Mouse (Mus musculus) A20 (cell line): ENCODE data around the gene Lrcol1.

Experiments used
- DNase-seq: peaks from one replicate; pipeline ENCODE4 v3.0.0-alpha.2; 2011; ENCODE audit warnings: low read depth, low spot score

Lrcol1 gene

DNA sequence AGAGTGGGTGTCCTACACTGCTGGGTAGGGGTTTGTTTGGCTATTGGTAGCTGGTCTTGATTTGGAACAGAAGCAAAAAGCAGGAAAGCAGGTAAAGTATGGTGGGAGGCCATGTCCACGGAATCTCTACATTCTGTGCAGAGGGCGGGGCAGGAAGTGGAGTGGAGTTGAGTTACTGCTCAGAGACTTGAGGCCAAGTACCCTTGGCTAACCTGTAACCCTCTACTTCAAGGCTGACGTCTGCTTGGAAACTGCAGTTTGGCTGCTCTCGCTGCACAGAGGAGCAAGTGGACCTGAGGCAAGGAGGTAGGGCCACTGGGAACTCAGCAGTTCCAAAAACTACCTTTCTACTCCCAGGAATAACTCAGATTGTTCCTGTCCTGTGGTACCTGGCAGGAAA lies at the start of gene Lrcol1:
TSS of gene Lrcol1 (plus strand) at position 207 of the 400 bp plus-strand sequence.
- DNase-seq: no peak

DNA sequence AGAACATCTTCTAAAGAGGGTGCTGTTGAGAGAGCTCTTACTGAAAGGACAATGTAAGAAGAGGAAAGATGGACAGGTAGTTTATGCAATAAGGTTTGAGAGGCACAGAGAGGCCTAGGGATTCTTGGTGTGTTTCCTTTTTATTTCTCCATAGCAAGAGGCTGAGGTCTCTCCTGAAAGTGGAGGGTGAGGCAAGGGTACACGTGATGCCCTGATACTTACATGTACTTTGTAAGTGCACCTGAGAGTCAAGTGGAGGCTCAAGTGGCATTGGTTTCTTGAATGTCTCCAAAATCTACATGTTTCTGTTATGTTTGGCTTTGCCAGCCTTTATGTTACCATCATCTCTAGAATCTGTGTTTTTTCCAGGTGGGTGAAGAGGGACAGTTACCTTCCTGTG lies 47.9 kb upstream of the Lrcol1 start:
- no peak for DNase-seq

DNA sequence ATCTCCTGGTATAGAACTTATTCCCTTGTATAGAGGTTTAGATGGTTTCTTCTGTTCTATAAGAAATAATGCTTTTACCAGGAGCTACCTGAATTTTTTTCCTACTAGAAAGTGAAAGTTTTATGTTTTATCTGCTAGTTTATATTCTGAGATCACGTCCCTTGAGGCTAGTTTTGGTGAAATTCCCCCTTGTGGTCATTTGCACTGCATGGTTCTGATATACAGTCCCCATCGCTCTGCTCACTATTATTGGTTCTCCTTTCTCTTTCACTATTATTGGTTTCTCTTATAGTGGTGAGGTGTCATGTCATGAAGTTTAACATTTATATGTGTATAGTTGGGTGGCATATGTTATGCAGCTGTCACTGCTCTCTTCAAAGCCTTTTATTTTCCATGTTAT lies 43.9 kb upstream of the Lrcol1 start:
- DNase-seq: peak; percentile 82

DNA sequence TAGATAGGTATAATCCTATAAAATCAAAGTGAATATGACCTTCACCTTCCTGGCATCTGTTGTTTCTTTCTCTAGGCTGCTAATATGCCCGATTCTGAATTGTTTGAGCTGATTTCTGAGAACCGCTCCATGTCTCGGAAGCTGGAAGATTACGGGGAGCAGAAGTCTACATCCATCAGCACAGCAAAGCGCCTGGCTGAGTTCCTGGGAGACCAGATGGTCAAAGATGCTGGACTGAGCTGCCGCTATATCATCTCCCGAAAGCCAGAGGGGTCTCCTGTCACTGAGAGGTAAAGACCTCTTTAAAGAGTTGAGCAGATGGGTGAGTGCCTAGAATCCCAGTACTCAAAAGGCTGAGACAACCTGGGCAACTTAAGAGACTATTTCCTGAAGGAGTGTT lies 35.7 kb upstream of the Lrcol1 start:
- no peak for DNase-seq

DNA sequence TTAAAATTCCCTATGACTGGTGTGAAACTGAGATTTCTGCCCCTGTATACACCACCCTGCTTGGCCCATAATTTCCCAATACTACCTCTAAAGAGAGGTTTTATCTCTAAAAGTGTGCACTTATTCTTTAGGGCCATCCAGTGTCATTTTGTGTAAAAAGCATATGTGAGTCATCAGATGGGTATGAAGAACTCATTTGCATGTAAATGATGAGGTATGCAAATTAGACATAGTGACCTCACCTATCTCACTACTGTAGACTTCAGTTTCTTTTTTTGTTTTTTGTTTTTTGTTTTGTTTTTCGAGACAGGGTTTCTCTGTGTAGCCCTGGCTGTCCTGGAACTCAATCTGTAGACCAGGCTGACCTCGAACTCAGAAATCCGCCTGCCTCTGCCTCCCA lies 31.4 kb upstream of the Lrcol1 start:
- DNase-seq: no peak

DNA sequence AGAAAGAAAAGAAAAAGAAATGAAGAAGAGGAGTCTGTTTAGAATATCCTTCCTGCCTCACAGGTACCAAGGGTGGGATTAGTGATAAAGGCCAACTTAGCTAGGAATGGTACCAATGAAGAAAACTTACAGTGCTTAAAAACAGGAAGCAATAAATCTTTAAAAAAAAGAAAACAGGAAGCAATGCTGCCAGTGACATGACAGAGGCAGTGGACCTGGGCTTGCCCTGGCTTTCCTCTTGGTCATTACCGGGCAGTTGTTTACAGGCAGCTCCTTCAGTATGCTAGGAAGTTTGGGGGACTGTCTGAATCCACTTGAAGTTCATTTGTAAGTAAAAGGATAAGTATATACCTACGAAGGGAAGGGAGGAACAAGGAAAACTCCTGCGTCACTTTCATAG lies 14.0 kb upstream of the Lrcol1 start:
- peak; percentile 54 for DNase-seq

DNA sequence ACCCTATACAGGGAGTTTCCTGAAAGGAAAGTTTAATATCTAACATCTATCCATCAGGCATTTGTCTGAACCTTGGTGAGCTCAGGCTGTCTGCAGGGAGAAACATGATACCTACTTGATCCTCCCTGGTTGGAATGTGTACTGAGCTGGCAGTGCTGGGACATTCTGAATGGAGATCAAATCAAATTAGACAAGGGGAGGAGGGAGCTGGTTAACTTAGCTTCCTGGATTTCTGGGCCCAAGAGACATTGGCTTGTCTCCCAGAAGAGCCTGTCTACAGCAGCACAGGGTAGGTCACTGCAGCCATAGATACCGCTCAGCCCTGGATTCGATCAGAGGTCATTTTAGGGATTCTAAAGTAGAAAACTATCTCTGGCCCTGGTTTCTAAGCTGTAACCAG lies 5.7 kb upstream of the Lrcol1 start:
- no peak for DNase-seq

DNA sequence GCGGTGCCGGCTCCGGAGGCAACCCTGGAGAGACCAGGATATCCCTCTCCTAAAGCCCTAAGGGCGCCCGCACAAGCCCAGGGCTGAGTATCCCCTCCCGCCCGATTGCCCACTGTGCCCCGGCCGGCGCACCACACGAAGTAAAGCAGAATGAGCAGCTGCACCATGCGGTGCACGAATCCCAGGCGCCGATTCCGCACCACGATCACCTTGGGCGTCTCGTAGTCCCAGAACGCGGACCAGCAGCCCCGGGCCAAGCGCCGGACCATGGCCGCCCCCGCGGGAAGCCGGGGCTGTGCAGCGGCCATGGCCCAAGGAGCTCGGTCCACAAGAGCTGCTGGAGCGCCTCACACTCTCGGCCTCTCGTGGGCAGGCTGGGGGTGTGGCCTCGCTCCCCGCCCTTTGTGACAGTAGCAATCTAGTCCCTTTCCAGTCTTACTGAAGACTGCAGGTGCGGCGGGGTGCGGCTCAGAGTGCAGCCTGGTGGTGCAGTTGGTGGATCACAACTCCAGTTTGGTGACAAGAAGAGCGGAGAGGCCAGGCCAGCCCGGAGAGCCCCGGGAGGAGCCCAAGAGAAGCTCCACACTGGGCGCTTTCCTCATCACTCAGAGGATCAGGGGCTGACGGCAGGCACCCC lies 1.8 kb upstream of the Lrcol1 start, which contains the start of gene P2rx2:
TSS of gene P2rx2 (minus strand) at position 565 of the 637 bp plus-strand sequence.
- no peak for DNase-seq

DNA sequence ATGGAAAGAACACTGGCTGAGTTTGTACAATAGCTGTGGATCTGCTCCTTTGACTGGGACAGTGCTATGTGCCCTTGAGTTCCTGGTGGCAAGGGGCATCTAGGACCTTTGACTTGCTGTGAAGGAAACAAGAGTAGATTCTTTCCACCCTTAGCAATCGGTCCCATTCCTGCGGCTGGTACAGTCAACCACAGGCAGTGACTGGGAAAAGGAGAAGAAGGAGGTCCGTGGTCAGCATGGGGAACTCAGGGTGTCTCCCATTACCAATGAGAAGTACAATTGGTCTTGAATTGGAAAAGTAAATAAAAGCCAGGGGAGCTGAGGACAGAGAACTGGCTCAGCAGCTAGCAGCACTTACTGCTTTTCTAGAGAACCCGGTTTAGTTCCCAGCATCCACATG lies 1.0 kb downstream of the Lrcol1 start:
- no peak for DNase-seq

DNA sequence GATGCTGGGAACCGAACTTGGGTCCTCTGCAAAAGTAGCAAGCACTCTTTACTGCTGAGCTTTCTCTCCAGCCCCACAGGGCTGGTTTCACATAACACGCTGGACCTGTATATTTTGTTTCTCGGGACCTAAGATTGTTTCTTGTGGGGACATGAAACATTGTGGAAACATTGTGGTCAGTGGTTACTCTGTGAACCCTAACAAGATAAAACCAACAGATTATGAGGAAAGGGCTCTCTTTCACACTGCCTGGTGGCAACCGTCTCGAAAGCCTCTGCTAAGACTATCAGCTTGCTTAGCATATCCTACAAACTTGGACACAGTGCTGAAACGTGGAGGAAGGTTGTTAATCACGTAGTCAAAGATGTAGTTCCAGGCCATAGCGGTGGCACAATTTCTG lies 2.5 kb downstream of the Lrcol1 start:
- DNase-seq: no peak

DNA sequence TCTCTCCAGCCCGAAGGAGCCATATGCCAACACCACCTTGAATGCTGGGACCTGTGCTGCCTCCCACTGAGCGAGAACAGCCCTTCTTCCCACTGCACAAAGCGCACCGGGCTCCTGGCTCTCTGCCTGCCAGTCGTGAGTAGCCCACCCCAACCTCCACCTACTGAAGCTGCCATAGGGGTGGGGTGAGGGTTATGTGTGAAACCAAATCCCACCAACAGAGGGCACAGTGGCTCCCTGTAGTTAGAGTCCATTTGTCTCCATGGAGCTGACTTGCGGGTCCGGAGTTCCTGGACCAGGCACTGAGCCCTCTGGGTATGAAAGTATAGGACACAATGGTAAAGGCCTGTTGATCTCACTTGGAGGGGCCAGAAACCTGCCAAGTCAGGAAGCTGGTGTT lies 10.2 kb downstream of the Lrcol1 start:
- DNase-seq: peak; percentile 52

DNA sequence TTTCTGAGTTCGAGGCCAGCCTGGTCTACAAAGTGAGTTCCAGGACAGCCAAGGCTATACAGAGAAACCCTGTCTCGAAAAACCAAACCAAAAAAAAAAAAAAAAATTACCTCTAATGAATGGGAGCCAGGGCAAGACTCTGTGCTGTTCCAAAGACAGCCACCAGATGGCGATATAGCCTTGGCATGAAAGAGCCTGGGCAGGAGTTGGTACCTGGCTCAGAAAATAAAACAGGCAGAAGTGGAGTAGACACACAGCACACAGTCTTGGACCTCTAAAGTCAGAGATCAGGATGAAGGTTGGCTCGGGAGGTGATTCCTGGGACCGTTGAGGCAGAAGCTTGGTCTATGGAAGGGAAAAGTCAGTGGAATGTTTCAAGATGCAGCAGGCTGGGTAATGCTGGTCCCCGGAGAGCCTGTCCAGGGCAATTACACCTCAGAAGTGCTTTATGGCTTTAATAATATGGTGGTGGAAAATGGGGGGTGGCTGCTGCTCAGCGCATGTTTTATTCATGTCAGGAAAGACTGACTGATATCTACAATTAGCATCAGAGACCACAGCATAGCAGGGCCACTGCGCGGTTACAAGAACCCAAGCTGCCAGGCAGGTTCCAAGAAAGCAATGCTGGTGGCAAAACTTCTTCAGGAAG lies 13.1 kb downstream of the Lrcol1 start:
- DNase-seq: peak; percentile 78

DNA sequence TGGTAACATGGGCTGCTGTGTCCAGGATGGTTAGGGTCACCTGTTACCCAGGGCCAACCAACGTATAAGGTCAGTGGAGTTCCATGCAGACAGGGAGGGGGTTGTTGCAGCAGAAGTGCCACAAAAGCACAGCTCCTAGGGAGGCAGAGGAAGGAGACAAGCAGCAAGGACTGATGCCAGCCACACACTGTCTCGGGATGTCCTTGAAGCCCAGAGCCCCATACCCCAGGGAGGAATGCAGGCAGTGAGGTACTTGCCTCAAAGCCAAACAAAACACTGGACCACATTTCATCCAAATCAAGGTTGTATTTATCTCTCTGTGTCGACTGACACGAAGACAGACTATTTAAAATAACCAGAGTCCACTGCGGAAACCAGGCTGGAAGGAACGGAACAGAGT lies 16.9 kb downstream of the Lrcol1 start:
- DNase-seq: no peak

DNA sequence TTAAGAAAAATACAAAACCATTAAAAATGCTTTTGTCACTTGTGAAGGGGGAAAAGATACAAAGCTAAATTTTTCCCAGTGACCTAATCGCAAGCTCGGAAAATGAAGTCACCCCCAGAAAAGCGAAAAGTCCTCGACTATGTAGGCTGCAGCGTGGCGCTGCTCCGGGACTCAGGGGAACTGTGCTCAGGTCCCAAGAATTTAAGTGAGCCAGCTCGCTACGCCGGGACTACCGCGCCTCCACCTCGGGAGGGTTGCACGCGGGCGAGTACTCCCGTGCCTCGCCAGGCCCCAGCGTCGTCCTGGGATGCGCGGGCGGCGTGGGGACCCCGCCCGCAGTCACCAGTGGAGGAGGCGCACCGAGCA lies 18.3 kb downstream of the Lrcol1 start:
- no peak for DNase-seq

DNA sequence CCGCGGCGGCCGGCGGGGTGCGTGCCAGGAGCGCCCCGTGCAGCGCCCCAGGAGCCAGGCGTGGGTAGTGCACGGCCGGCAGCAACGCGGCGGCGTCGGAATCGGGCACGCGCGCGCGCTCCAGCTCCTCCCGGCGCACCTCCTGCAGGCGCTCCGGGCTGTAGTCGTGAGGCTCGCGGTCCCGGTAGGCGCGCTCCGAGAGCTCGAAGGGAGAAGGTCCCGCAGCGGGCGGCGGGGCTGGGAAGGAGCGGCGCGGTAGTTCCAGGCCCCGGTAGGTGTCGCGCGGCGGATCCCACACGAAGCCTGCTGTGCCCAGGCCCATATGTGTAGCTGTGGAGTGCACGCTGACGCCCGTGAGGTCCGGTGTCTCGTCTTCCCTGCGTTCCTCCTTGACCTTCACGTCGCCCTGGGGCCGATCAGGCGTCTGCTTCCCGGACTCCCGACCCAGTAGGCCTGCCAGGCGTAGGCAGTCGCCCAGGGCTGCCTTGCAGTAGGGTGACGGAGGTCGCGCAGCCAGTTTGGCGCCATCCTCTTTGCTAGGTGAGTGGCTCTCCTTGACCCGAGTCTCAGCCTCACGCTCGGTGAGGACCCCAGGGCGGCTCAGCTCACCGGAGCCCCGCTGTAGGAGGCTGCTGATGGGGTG lies 18.8 kb downstream of the Lrcol1 start:
- no peak for DNase-seq

DNA sequence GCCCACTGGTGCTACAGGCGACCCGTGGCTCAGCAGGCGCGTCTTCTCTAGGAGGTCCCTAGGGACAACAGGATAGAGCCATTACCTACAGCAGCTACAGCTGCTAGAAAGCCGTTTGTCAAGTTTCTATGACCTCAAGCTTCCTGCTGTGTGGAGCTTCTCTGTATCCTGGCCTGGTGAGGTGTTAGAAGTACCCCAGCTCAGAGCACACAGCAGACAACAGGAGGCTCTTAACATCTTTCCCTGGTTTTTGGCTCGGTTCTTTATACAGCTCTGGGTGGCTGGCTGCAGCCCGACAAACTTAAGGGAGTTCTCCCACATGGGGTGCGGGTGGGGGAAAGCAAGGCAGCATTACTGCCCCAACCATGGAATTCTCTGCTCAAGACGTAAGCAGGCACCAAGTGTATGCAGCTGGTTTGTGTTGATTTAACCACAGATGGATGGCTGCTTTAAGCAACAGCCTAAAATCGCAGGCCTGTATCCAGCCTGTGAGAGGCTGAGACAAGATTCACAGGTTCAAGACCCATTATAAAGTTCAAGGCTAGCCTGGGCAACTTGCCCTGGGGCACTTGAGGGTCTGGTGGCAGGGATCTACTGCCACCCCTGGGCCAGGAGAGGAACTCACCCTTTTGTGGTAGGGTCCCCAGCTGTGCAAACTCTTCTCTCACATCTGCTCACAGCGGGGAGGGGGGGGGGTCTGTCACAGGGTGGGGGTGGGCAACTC lies 19.5 kb downstream of the Lrcol1 start:
- no peak for DNase-seq

DNA sequence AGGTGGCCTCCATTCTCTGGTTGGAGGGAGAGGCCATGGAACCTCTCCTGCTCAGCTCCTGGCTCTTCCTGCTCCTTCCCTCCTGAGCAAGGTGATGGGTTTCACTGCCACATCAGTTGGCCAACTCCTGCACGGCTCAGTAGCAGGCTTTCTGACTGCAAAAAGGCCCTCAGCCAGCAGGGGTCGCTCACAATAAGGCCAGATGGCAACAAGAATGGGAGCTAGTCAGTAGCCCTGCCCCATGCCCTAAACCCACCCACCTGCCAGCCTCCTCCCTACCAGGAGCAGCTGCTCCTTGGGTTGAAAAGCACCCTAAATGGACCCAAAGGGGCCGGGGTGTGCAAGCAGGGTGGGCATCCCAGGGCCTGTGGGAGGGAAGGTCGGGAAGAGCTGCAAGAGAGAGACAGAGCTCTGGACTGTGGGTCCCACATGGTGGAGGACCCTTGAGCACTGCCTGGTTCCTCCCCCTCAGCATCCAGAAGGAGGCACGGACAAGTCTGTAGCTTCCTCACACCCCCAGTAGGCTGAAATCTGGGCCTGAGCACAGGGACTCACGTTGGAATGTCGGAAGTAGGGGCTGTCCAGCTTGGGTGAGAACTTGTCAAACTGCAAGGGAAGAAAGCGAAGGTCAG lies 32.4 kb downstream of the Lrcol1 start:
- peak; percentile 71 for DNase-seq

DNA sequence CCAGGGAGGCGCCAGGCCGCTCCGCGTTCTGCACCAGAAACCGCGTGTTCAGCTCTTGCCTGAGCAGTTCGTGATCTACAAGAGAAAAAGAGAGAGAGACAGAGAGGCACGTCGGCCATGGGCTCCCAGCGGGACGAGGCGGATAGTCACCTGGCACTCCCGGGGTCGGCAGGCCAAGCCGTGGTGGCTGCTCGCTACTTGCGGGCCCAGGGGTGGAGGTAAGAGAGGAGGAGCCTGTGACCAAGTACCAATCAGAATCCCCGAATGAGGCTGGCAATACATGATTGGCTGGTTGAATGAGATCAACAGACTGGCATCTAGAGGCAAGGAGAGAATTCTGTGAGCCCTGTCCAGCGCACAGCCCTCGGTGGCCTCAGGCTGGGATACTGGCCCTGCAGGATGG lies 33.7 kb downstream of the Lrcol1 start:
- no peak for DNase-seq

DNA sequence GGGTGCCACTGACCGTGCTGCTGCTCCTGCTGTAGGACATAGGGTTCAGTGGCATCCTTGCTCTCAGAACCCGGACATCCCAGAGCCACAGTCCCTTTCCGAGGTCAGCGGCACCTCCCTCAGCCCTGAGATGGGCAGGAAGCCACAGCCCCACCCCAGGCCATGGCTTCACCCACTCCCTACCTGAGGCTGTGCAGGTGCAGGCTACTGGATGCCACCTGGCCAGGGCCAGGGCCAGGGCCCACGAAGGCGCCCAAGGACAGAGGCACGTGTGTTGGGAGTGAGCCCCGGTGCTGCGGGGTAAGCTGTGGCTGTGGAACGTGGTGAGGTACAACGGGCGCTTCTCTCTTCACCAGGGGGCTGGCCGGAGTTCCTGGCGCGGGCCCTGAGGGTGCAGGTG lies 34.6 kb downstream of the Lrcol1 start:
- DNase-seq: no peak

DNA sequence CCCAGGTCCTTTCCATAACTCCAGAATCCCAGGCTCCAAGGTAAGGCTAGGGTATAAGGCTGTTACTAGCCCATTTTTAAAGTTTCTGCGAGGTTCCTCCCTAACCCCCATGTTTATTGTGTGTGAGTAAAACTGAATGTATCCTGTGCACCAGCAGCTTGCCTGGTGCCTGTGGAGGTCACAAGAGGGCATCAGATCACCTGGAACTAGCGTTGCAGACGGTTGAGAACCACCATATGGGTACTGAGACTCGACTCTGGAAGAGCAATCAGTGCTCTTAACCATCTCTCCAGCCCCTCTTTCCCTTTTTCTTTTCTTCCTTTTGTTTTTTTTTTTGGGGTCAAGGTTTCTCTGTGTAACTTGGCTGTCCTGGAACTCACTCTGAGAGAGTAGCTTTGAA lies 35.3 kb downstream of the Lrcol1 start:
- DNase-seq: no peak

DNA sequence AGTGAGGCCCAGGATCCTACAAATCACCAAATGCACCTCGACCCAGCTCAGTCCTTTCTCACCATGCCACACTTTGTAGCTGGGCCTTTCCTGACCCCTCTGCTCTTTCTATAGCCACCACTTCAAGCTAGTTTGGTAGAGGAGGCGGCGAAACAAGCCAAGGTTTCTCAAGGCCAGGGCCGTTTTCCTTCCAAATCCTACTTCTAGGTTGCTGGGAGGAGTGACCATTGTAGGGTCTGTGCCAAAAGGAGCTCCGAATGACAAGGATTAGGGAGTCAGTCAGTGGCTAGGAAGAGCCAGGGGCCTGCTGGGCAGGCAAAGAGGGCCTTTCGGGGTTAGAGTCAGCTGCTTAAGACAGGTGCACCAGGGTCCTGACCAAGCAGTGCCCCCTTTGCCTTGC lies 40.0 kb downstream of the Lrcol1 start:
- DNase-seq: no peak

DNA sequence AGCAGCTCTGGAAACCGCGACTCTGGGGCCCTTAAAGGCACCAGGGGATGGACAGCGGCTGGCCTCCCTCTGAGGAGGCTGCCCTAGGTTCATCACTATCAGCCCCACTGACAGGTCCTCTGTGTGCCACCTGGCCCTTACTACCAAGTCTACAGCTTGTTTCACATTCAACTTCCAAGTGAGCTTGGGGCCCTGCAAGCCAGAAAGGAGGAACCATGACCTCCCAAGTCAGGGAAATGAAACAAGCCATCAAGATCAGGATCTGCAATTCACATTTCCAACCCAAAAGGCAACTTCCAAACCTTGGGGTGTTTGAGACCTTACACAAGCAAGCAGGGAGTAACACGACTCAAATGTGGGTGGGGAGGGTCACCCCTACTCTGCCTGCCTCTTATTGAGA lies 40.7 kb downstream of the Lrcol1 start:
- peak; percentile 14 for DNase-seq
